Comparison of ENCODE assay signal across 21 mouse cellular contexts in the genomic region with DNA sequence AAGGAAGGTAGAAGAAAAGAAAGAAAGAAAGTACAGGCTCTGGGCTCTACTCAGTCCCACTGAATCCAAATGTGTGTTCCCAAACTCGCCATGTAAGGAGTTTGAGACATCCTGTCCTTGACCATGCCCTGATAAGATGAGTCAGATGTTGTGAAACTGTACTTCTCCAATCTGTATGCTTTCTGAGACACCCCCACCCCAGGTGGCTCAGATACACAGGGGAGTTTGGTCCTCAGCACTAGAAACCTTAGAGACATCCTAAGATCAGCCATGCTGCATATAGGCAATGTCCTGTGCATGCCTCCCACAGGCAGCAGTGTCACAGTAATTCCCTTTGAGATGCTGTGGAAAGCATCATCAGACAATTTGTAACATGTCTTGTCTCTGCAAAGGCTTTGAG.
"Had no signal": no experiment of that assay in that cellular context is flagged by ENCODE, and none has a peak within 500 bp of the region (broad histone marks: within the 10 kb centered on the region; RNA-seq: fewer than 3 reads in every experiment).

No protein-coding gene starts in this region.

- H3K4me3 ChIP-seq: midbrain, embryonic 10.5 days; midbrain, embryonic 12.5 days; myocyte; neural tube, embryonic 13.5 days; neural tube, embryonic 15.5 days; stomach, embryonic 15.5 days had no signal

- H3K4me1 ChIP-seq: midbrain, embryonic 10.5 days; midbrain, embryonic 12.5 days; neural tube, embryonic 15.5 days had no signal

- H3K9ac ChIP-seq: lung, embryonic 14.5 days; midbrain, embryonic 12.5 days; neural tube, embryonic 13.5 days; neural tube, embryonic 15.5 days; stomach, embryonic 15.5 days had no signal

- DNase-seq: lung, adult 18-20 months; lung, embryonic 14.5 days; lung, postnatal 10 days; lung, postnatal 4 days; midbrain, embryonic 14.5 days; retina, postnatal 1 day; right cerebral cortex, adult 18-20 months; right cerebral cortex, postnatal 25 days; right cerebral cortex, postnatal 4 days; spleen, adult 18-20 months; thymus, adult 2 months; thymus, postnatal 25 days; thymus, postnatal 4 days had no signal

- H3K27me3 ChIP-seq: midbrain, embryonic 12.5 days; neural tube, embryonic 13.5 days; neural tube, embryonic 15.5 days; stomach, embryonic 15.5 days had no signal

- H3K27ac ChIP-seq: midbrain, embryonic 10.5 days; midbrain, embryonic 12.5 days; neural tube, embryonic 13.5 days; neural tube, embryonic 15.5 days; stomach, embryonic 15.5 days; stomach, postnatal 0 days had no signal

- H3K9me3 ChIP-seq: midbrain, embryonic 10.5 days; midbrain, embryonic 12.5 days; neural tube, embryonic 13.5 days; neural tube, embryonic 15.5 days; stomach, embryonic 15.5 days had no signal

- H3K36me3 ChIP-seq: midbrain, embryonic 10.5 days; midbrain, embryonic 12.5 days; neural tube, embryonic 13.5 days; neural tube, embryonic 15.5 days; stomach, embryonic 15.5 days had no signal

- H3K4me2 ChIP-seq: lung, embryonic 14.5 days; midbrain, embryonic 12.5 days; neural tube, embryonic 13.5 days; neural tube, embryonic 15.5 days; stomach, embryonic 15.5 days had no signal

- ATAC-seq: midbrain, embryonic 16.5 days had no signal
